Mouse (Mus musculus) adrenal gland, adult (tissue): ENCODE results near the gene Atp9a.
"Not testable (repeated sequence)": the region's sequence is repeated elsewhere in the genome, so short reads cannot be mapped to it uniquely, and the experiment has no call there.

ENCODE experiments used
- DNase-seq, 2 experiments: peaks; one replicate each; pipeline ENCODE4 v3.0.0; 2022 to 2023; ENCODE audit warnings: low spot score in 1 of 2; ENCODE audit not compliant: inconsistent age in 2 of 2

The Atp9a gene

DNA sequence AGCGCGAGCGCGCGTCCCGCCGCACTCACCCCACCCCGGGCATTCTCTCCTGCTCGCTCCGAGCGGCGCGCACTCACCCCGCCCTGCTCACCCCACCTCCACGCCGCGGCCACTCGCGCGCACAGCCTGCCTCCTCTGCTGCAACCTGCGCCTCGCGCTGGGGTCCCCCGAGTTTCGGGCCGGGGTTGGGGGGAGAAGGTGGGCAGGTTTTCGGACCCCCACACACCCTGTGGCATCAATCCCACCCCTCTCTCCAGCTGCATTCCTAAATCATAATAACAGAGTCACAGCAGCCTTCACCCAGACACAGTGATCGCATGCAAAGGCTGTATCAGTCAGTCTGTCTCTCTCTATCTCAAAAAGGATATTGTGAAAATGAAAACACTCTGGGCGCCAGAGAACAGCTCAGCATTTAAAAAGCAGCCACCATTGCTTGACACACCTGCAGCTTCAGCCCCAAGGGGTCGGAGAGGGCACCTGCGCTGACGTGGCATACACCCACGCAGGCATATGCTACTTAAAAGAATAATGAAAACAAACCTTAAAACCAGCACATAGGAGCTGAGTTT is at the start of gene Atp9a:
TSS of gene Atp9a (minus strand) at position 351 of the 569 bp plus-strand sequence.
- peak; percentile 80 to 89 for DNase-seq

DNA sequence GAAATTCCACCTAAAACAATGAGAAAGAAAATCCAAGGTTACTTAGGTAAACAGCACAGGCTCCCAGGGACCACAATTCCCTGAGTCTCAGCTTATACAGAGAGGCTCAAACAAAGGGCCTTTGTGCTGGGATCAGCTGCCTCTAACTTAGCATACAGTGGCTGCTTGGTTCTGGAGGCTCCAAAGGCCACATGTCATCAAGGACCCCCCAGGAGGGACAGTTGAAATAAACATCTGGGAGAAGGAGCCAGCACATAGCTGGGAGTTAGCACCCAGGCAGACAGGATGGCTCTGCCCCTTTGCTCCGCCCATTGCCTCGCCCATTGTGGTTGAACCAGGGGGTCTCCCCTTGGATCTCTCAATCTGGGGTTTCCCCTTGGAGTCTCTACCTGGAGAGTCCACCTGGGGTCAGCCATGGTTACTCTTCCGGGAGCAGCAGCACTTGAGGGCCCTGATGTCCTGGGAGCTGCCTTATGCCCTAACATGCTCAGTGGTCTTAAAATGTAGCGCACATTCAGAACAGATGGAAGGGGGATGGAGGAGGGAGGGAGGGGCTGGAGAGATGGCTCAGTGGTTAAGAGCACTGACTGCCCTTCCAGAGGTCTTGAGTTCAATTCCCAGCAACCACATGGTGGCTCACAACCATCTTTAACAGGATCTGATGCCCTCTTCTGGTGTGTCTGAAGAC is 49.0 kb upstream of the Atp9a start:
- DNase-seq, result no peak

DNA sequence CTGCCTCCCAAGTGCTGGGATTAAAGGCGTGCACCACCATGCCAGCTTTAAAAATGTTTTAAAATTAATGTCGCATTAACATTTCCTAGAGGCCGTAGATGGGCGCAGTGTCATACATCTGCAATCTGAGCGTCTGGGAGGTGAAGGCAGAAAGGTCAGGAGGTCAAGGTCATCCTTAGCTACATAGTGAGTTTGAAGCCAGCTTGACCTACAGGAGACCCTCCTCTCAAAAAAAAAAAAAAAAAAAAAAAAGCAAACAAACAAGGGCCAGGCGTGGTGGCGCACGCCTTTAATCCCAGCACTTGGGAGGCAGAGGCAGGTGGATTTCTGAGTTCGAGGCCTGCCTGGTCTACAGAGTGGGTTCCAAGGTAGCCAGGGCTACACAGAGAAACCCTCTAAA is 44.0 kb upstream of the Atp9a start:
- DNase-seq, result no peak

DNA sequence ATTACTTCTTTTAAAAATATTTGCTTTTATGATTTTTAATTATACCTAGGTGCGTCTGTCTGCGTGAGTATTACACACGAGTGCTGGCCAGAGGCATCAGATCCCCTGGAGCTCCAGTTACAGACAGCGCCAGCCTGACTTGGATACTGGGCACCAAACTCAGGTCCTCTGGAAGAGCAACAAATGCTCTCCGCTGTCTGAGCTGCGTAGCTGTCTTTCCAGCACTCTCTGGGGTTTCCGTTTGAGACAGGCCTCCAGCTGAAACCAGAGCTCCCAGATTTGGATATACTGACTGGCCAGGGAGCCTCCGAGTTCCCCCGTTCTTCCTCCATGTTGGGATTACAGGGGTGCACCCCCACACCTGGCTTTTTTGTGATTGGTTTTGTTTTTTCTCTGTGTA is 38.4 kb upstream of the Atp9a start:
- no peak for DNase-seq

DNA sequence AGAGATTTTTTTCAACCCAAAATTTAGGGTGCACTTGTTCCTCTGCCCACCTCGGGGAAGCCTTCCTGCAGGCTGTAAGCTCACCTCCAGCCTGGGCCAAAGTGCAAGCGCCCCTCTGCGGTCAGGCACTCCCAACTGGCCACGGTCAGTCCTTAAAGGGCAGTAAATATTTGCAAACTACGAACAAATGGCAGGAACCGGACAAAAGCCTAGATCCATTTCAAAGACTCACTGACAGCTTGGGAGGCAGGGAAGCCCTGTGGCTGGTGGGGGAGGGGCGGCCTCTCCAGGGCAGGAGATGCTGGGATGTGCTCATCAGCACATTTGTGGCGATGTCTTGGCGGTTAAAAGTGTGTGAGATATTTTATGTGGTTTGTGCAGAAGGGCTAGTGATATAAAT is 37.8 kb upstream of the Atp9a start:
- DNase-seq, result no peak

DNA sequence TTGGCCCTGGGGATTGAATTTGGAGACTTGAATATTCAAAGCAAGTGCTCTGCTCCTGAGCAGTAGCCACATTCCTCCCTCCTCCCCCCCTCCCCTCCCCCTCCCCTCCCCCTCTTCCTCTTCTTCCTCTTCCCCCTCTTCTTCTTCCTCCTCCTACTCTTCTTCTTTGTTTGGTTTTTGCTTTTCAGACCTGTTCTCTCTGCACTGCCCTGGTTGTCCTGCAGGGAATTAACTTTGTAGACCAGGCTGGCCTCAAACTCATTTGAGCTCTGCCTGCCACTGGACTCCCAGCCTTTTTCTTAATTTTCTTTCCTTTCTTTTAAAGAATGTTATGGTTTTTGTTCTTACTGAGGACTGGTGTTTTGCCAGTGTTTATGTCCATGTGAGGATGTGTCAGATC is 35.3 kb upstream of the Atp9a start:
- no peak for DNase-seq

DNA sequence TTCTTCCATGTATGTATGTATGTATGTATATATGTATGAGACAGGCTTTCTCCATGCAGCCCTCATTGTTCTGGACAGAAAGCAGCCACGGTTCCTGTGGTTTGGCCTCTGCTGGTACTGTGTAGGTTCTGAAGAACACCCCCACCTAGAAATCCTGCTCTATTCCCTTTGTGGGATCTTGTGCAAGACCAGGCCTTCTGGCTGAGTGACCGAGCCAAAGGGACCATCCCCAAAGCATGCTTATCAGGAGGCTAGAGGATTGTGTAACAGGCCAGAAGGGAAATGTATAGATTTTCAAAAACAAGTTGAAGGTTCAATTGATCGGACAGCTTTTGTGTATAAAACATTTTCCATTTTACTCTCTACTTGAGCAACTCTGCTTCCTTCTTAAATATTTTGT is 34.0 kb upstream of the Atp9a start:
- no peak for DNase-seq

DNA sequence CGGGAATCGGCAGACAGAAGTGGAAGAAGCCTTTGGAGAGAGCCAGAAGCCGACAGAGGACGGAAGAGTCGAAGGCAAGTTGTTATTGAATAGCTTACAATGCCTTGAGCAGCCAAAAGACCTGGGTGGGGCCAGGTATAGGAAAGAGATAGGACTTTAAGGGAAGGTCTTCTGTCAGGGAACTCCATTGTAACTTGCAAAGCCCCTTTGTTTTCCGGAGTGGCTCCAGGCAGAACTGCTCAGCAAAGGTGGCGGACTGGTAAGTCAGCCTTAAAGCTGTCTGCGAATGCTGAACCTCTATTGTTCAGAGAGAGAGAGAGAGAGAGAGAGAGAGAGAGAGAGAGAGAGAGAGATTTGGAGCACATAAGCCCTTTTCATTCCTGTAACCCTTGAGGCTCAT is 27.1 kb upstream of the Atp9a start:
- DNase-seq, result no peak

DNA sequence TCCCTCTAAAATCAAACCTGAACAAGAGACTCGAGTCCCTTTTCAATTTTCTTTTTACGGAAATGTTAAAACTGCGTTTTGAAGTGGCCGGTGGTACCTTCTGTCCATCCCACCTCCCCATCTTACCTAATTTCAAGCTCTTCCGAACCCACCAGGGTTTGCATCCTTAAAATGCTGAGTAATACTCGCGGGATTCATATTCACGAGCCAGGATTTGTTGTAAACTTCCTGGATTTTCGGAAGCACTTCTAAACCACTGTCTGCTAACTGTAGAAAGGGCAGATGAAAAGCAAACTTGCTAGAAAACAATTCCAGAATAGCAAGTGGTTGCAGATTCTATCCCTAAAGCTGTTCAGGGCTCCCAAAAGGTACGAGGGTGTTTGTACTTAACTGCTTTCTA is 25.4 kb upstream of the Atp9a start, which contains the start of gene Sall4:
TSS of gene Sall4 (minus strand) at position 362 of the 400 bp plus-strand sequence.
- DNase-seq, result no peak

DNA sequence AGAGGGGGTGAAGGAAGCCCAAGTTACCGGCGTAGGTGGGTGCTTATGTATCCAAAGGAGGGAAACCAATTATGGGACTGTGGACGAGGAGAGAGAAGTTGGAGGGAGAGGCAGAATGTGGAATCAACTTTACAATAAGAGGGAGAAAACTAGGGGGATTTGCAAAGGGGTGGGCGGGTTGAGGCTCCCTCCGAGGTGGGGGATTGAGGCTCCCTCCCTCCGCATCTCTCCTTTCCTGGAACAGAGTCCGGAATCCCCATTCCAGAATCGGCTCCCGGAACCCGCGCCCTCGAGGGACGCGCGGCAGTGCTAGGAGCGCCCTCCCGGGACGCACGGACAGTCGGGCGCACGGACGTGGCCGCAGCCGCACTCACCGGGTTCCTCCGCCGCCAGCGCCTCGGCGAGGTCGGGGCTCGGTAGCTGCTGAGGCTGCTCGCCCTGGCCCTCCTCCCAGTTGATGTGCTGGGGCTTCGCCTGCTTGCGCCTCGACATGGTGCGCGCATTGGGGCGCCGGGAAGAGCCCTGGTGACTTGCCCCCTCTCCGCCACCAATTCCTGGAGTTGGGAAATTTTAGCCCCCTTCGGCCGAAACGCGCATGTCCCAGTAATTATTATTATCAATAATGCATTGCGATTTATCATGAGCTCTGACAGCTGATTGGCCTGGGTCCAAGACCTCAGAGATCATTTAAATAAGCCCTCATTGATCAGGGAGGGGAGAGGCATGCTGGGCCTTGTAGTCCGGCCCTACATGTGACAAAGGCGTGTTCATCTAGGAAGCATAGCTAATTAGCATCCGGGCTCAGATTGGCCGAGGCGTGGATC is 24.5 kb upstream of the Atp9a start:
- peak in 1 of 2 experiments; percentile 46 for DNase-seq

DNA sequence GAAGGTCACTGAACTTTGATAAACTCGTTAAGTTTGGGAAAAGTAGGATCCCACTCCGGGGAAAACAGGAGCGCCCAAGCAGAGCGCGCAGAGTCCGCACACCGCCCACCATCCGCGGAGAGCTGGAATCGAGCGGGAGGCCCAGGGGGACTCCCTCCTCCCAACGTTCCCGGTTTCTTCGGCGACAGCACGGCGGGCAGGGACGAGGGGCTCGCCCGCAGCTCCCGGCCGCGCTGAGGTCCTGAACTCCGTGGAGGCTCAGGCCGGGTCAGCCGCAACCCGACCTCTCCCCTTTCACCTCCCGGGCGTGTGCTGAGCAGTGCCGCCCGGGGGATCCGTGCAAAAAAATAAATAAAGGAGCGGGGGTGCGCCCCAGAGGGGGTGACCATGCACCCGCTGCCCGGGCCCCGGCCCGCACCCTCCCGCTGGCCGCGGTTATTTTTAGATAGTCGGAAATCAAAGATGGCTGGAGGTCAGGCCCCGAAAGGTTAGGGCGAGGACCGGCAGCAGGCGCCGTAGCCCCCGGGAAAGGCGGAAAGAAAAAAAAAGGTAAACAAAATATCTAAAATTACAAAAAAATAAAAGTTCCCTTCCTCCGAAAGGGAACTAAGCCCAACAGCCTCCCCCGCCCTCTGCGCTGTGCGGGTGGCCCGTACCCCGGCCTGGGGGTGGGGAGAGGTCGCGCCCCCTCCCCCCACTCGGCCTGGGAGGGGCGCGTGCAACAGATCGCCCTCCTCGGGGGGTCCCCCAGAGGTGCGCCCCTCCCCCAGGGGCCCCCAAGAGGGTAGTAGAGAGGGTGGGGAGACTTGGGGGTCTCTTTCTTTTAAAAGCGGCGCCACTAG is 23.7 kb upstream of the Atp9a start:
- peak in 1 of 2 experiments; percentile 34 for DNase-seq

DNA sequence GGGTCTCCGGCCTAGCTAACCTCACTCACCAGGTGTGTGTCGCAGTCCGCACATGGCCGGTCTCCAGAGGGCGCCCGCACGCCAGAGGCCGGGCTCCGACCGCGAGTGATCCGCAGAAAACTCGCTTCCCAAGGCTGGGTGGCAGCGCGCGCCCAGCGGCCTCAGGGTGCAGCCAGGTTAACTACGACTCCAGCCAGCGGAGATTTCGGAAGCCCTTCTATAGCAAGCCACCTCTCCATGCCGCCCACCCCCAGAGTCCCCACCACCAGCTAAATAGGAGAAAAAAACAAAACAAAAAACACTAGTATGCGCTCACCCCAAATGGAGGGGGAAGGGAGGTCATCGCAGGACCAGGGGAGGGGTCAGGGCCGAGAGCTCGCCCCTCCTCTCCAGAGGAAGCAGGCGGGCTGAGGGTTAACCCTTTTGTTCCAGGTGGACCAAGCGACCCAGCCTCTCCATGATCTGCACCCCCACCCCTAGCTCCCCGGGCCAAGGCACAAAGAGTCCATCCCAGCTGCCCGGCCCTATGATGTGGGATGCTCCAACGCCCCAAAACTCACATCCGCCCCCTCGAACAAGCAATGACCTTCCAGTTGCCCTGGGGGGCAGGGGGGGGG is 23.0 kb upstream of the Atp9a start:
- peak; percentile 23 to 68 for DNase-seq

DNA sequence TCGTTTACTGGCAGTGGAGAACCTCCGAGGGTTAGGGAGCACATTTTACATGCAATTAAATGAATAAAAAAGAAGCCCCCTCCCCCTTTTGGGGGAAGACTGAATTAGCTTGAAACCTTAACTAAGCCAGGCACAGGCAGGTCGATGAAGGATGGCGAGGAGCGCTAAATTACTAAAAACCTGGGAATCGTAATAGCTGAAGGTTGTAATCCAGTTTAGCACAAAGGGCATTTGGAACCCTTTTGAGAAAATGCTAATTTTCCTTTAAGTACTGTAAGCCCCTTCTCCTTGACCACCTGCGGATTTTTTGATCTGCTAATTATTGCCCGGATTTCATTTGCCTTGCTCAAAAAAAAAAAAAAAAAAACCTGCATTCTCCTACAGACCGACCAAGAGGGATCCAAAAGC is 22.3 kb upstream of the Atp9a start:
- DNase-seq, result no peak

DNA sequence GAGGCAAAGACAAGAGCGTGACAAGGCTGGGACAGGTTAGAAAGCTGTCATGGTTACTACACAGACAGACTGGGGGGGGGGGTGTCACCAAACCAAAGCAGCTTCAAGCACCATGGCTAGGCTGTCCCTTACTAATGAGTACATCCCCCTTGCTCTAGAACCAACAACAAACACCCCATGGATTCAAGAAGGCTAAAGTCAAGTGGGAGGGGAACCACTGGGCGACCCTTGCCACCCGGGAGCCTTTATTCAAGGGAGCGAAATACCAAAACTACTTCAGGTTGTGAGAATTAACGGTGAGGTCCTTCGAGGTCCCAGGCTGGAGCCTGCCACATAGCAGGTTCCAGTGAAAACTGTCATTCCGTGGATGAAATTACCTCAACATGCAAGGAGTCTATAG is 21.6 kb upstream of the Atp9a start:
- DNase-seq, result no peak

DNA sequence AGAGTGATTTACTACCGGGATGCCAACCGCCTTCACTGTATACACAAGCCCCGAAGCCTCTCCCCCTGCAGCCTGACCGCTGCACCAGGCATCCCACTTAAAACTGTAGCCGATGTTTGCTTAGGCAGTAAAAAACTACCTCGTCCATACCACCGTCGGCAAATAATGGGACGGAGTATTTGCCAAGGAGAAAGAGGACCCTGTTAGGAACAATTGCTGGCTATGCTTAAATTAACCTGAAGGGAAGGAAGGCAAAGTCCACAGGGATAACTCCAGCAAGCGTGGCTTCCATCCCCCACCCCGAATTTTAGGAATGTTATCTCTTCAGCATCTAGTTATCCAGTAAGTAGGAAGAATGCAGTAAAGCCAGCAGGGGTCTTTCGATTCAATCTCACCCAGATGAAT is 20.2 kb upstream of the Atp9a start:
- no peak for DNase-seq

DNA sequence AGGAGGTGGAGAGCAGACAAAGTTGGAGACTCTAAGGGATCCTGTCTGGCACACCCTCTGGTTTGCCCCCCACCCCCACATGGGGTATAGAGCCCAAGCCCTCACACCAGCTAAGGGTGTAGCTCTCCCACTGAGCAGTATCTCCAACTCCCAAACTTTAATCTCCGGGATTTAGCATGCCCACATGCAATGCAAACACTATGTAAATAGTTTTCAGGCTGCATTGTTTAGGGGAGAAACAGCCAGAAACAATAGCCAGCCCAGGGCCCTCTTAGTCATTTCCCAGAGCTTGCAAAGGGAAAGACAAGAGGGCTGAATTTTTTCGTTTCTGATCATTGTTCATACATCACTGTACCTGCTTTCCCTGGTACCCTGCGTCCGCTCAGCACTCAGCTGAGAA is 19.7 kb upstream of the Atp9a start:
- DNase-seq, result no peak

DNA sequence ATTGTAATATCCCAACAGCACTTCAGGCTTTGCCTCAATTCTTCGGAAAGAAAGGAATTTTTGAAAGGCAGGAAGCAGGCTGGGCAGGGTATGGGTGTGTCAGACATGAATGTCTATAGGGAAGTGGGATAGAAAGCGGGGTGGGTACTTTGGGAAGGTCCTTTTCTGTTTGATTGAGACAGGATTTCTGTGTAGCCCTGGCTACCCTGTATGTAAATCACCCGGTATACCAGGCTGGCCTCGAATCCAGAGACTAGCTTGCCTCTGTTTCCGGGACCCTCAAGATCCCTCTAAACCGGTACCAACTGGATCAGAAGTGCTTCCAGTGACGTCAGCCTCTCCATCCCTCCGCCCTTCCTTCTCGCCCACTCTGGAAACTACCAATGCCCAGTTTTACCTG is 18.9 kb upstream of the Atp9a start:
- no peak for DNase-seq

DNA sequence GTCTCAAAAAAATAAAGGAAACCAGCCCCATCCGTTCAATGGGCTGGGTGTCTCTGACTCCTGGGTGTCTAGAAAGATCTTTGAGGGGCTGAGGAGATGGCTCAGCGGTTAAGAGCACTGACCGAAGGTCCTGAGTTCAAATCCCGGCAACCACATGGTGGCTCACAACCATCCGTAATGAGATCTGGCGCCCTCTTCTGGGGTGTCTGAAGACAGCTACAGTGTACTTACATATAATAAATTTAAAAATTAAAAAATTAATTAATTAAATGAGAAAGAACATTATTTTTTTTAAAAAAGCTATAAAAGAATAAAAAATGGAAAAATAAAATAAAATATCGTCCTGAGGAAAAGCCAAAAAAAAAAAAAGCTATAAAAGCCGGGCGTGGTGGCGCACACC is 2.2 kb upstream of the Atp9a start:
- DNase-seq, result not testable (repeated sequence)

DNA sequence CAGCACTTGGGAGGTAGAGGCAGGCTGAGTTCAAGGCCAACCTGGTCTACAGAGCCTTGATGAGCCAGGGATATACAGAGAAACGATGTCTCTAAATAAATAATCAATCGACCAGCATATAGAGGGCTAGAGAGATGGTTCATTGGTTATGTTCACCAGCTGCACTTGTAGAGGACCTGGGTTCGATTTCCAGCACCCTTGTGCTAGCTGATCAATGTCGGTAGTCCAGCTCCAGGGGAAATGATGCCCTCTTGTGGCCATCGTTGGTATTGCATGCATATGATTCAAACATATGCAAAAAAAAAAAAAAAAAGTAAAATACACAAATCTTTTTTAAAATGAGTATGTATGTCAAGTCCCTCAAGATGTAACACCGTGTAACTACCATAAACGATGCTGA is 440 bp upstream of the Atp9a start:
- DNase-seq, result peak in 1 of 2 experiments; percentile 82

DNA sequence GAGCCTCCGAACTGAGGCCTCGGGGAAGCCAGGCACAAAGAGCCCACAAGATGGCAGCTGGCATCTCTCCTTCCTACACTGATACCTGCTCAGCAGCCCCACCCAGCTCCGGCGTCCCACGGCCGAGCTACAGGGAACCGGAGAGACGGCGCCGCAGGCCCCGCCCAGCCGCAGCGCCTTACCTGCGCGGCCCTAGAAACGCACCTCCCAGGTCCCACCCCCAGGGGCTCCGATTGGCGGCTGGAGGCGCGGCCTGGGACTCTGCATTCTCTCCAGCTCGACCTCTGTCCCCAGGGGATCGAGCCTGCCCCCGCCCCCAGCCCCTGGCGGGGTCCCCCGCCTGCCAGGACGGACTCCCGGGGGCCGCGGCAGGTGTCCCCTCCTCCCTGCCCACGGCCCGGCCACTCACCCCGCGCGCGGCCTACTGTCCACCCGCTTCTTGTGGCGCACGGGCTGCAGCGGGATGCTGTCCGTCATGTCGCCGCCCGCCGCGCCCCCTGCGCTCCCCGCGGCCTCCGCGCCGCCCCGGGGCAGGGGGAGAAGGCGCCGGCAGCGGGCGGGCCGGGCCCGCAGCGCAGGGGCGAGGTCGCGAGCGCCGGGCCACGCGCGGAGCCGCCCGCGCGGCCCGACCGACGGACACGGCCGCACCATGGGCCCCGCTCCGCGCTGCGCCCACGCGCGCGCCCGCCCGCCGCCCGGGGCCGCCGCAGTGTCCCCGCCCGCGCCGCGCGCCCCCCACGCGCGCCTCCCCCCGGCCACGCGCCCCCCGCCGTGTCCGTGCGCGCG is 743 bp downstream of the Atp9a start:
- DNase-seq, result peak; percentile 85 to 94
